Mouse (Mus musculus) MEL-GATA-1-ER (cell line): ENCODE measurements around the gene Macrod1.
A peak's percentile ranks its signal among the peaks of the same experiment; 100 is the strongest.

Experiments used
- DNase-seq: peaks from one replicate; pipeline ENCODE4 v3.0.0-alpha.2; 2012; ENCODE audit warnings: low read depth; ENCODE audit errors: extremely low read depth

The Macrod1 gene

DNA sequence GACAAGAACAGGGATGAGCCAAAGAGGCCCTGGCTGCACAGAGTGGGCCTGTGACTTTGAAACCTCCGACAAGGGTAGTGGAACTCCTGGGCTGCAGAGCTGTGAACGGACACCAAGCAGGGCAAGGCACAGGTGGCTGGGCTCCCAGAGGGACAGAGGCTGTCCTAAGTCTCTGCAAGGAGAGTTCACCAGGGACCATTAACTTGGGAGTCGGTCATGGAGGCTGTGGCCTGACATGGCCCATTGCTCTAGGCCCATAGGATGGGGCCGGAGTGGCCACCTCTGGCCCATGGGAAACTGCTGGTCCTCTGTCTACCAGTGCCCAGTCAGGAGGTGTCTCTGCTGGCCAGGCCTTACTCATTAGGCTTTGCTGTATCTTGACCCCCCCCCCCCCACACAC is 55.1 kb downstream of the Macrod1 start:
- no peak for DNase-seq

DNA sequence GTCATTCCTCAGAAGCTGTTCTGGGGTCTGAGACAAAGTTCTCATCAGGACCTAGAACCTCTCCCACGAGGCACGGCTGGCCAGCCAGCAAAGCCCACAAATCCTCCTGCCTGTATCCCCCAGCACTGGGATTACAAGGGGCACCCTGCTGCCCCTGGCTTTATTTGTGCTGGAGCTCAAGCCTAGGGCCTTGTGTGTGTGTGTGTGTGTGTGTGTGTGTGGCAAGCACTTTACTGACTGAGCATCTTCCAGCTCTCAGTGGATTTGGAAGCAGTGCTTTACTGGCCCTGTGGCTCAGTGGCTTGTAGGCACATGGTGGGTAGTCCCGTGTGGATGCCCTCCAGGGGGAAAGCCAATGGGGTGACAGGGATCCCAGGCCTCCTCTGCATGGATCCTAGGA is 56.0 kb downstream of the Macrod1 start:
- DNase-seq = no peak

DNA sequence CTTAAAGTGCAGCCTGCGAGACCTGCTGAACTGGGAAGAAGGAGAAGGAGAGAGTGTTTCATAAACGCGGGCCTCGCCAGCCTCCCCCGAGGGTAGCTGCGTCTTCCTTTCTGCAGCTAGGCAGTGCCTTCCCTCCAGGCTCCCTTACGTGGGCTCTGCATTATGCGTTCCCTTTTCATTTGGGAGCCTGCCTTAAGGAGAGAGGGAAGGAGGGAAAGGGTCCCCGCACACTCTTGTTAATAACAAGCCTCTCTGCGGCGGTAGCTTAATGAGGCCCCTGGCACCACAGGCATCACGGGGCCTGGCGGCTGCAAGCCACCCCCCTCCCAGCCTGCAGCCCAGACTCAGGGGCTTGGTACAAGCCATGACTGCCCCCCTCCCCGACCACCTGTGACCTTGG is 57.0 kb downstream of the Macrod1 start:
- DNase-seq = no peak

DNA sequence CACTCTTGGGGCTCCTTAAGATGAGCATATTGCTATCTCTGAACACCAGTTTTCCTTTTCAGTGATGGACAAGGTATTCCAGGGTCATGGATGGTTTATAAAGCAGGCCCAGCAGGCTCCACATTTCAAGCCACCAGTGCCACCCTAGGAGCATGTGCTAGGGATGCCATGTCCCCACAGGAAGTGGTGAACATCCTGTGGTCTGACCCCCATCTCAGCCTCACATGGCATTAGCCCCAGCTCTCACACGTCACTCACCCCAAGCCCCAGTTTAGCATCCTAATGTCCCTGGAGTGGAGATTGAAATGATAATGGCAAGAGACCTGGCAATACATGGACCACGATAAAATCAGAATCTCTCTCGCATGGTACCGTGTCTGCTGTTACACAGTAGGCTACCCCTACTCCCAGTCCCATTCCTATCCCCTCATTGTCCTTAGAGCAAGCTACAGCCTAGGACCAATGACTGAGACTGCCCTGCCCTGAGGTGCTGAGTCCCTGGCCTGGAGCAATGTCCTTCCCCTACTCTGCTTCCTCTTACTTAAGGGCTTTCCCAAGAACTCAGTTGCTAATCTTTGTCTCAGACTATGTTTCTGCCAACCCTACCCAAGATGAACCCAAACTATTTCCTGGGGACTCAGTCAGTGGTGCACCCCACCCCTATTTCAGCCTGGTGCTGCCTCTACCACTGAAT is 59.6 kb downstream of the Macrod1 start:
- DNase-seq = no peak

DNA sequence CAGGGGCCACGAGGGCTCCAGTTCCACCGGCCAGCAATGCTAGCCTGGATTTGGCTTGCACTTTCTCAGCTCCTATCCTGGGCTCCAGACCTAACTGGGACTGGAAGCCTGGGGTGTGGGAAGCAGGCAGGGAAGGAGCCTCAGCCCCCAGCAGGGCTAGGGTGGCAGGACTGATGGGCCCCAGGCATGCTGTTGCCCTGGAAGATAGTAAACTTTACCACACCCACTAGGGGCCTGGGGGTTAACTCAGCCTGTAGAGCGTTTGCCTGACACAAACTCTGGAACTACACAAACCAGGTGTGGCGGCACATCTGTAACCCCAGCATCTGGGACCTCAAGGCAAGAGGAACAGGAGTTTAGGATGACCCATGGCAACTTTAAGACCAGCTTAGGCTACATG is 60.5 kb downstream of the Macrod1 start:
- no peak for DNase-seq

DNA sequence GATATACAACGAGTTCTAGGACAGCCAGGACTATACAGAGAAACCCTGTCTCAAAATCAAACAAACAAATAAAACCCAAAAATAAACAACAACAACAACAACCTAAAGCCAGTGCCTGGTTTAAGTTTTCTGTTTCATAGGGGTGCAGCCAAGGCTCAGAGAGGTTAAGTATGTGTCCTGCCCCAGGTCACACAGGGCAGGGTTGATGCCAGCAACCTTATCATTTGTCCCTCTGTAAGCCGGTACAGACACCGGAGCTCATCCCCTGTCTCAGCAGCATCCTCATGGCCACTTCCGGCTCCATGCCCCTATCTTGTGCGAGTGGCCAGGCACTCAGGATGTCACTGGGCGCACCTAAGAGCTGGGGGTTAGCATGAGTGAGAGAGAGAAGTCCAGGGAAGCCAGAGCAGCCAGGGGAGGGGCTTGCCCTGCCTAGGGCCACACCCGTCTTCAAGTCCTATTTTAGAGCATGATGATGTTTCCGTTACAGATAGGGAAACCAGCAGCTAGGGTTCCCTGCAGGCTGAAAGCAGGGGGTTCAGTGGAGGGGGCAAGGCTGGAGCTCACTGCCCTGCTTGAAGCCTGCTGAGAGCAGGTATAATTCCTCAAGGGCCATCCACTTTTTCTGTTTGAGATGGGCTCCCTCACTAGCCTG is 61.2 kb downstream of the Macrod1 start:
- peak; percentile 74 for DNase-seq

DNA sequence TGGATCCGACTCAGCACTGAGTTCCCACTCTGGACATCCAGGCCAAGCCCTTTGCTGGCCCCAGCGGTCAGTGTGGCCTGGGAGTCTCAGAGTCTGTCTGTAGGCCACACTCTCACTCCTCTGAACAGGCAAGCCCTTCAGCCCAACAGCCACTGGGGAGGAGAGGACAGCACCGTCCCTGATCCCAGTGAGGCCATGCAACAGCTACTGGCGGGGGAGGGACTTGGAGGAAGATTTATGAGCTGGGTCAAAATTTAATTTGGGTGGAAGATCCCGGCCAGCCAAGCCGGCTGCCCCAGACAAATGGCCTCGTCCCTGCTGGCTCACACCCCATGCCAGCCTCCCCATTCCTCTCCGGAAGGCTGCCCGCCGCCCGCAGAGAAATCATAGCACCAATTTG is 64.6 kb downstream of the Macrod1 start:
- DNase-seq = no peak

DNA sequence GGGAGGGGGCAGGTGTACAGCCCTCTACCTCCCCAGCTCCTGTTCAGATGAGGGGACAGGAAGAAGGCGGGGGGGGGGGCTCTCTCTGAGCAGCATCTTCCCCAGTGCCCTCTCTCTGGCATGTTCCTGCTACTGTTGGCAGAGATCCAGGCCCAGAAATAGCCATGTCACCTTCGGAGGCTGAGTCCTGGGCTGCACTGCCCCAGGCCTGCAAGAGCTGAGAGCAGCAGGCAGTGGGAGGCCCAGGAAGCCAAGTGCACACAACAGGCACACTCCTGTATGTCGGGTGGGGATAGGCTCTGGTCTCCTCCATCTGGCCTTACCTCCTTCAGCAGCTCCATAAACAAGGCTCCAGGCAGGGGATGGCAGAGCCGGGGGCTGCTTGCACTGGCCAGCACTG is 65.7 kb downstream of the Macrod1 start:
- no peak for DNase-seq

DNA sequence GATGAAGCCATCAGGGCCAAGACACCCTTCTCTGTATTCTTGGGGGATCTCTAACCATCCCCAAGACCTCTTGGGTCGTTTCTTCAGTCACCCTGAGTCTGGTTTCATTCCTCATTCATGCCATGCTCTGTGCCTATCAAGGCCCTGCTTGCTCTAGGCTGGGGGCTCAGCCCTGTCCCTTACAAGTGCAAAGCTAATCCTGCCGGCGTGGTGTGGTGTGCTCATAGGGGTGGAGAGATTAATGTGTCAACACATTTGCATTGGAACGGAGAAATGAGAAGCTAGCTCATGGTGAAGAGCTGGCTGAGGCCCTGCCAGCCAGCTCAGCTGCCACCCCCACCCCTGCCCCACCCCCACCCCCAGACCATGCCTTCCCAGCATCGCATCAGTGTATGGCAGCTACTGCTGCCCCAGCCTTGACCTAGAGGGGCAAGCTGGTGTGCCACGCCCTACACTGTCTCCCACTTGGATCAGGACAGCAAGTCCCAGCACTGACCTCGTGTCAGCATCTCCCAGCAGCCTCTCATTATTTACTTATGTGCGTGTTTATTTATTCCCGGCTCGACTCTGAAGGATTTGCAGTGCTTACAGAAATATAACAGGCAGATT is 66.2 kb downstream of the Macrod1 start:
- DNase-seq = no peak

DNA sequence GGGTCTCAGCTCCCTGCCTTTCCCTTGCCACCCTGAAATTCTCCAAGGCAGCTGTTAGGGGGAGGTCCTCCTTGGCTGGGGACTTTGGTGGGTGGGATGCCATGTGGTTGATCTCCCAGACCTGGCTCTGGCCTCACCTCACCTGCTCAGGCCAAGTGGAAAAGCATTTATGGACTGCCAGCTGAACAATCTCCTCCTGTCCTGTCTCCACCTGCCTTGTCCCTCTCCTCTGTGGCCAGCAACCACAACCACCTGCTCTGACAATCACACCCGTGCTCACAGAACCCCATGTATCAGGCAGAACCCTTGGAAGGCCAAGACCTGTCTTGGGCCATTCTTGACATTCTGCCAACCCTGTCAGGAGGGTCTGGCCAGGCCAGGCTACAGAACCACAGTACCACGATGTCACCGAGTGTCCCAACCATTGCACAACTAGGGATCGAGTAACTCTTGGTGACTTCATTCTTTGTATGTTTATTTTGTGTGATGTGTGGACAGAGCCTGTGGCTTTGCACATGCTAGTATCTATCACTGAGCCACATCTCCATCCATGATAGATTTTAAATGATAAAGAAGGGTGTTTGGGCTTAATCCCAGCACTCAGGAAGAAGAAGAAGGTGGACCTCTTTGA is 69.0 kb downstream of the Macrod1 start:
- DNase-seq = no peak

DNA sequence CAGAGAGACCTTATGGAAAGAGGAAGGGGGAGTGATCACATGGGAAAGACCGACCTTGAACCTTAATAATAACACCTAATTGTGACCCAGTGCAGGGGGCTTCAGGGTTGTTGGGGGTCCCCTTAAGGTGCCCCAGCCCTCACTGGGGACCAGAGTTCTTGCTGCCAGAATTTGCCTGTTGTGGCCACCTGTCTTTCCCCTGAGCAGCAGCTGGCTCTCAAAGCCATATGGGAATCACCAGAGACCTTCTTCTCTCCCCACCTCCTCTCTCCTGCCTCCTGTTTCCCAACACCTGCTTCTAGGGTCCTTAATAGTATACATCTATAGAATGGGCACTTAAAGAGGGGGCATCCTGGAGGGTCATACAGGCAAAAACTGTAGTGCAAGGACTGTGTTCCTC is 69.6 kb downstream of the Macrod1 start:
- no peak for DNase-seq

DNA sequence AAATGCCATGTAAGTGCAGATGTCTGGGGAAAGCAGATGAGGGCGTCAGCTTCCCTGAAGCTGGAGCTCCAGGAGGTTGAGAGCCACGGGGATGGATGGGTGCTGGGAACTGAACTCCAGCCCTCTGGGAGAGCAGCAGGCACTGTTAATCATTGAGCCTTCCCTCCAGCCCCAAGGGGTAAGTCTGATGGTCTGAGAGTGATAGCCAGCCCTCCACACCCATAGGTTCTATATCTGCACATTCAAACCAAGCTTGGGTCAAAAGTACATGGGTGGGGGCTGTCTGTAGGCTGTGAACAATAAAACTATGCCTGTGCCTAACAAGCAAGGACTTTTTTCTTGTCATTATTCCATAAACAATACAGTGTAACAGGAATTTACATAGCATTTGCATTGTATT is 70.3 kb downstream of the Macrod1 start:
- DNase-seq = no peak

DNA sequence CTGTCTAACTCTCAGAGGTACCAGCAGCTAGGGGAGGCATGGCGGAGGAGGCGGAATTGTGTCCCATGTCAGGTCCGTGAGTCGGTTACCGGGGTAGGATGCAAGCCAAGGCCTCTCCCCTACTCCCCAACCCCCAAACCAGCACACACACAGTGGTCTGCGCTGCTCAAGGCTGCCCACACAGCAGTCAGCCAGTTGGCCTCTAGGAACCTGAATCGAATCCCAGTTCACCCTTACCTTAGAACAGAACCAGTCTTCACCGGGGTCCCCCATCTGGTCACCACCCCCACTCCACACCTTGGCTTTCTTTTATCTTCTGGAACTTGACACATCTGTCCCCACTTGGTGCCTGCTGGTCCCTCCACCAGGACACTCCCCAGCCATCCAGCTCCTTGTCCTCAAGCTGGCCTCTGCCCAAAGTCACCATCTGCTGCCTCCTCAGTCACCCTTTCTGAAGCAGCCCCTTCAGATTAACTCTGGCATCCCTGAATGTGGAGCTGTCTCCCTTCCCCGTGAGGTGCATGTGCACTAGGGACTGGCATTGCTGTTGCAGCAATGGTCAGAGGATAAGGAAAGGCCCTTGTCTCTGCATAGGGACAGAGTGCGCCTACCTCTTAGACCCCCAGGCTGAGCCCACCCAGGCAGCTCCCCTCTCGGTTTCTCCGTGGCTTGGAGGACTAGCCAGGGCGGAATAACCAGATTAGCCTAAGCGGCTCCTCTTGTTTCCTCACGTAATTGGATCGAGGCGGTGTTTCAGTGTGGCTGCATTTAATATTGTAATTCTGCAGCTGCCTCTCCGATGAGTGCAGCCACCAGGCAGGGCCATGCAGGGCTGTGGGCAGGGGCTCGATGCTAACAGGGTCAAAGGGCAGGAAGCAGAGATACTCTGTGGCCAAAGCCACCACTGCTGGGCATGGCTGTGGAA is 72.2 kb downstream of the Macrod1 start:
- DNase-seq = no peak

DNA sequence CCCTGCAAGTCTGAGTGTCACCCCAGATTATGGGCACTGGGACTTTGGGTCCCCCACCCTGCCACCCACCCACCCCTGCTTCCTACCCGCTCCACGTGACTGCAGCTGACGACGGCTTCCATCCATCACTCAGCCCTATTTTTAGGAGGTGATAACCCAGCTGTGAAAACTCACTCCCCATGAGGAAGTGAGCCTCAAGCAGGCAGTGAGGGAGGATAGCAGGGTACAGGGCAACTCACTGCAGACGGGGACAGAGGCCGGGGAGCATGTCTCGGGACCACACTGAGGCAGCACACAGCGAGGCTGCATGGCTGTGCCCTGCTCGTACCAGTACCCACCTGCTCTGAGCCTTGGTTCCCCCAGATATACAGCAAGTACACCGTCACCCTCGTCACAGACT is 73.7 kb downstream of the Macrod1 start:
- DNase-seq = no peak

DNA sequence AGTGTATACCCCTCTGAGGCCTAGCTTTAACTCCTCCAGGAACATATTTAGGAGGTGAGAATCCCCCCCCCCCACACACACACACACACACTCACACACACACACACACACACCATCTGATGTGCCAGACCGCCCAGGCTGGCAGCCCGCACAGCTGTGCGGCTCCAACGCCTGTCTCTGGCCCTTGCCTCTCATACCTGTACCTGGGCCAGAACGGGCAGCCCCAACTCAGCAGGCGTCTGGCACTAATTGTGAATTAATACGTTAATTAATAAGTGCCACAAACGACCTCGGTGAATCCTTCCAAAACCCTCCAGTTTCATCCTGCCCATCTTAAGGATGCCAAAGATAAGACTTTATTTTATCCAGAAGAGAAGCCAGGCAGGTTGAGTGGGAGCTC is 76.8 kb downstream of the Macrod1 start:
- no peak for DNase-seq

DNA sequence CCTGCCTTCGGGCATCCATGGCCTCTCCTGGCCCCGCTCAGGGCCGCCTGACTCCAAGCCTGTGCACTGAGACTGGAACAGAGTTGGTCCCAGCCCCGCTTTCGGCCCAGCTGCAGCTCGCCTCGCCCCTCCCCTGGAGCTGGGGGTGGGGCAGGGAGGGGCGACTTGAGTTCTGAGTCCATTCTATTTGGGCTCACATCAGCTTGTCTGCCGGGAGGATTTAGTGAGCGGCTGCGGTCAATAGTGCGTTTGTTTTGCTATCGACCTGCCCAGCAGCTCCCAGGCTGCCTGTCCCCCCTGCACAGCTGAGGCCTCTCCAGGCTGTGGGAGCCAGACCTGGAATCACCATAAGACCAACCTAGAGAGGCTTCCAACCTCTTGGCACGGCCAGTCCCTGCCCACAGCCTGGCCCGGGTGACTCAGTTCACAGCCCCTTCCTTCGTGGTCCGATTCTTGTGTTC is 78.1 kb downstream of the Macrod1 start:
- DNase-seq = no peak

DNA sequence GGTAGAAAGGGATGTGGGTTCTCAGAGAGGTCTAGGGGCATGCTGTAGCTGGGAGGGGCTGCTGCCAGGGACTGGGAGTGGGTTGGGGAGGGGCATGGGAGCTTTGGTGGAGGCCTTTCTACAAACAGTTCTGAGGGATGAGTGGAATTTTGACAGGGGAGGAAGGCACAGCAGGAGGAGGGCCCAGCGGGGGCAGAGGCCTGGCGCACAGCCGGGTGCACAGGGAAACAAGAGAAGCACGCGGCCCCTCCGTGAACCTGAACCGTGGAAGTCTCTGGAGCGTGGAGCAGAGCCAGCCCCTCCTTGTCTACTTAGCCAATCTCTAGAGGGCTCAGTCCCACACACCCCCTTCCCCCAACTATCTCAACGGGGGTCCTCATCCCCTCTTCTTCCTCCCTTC is 78.9 kb downstream of the Macrod1 start:
- DNase-seq = no peak

DNA sequence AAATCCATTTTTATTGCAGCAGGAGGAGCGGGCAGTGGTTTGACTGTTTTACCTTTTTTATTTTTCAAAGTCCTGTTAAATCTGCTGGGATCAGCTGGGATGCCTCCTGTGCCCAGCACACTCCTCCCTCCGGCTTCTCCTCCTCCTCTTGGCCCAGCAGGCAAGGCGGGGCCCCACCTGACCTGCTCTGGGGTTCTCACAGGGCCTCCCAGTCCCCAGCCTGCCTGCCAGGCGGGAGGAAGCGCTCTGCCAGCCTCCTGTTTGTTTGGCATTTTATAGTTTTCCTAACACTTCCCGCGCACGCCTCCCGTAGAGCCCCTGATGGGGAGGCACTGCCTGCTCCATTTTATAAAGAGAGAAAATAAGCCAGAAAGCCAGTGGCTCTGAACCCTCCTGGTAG is 79.4 kb downstream of the Macrod1 start:
- DNase-seq = no peak

DNA sequence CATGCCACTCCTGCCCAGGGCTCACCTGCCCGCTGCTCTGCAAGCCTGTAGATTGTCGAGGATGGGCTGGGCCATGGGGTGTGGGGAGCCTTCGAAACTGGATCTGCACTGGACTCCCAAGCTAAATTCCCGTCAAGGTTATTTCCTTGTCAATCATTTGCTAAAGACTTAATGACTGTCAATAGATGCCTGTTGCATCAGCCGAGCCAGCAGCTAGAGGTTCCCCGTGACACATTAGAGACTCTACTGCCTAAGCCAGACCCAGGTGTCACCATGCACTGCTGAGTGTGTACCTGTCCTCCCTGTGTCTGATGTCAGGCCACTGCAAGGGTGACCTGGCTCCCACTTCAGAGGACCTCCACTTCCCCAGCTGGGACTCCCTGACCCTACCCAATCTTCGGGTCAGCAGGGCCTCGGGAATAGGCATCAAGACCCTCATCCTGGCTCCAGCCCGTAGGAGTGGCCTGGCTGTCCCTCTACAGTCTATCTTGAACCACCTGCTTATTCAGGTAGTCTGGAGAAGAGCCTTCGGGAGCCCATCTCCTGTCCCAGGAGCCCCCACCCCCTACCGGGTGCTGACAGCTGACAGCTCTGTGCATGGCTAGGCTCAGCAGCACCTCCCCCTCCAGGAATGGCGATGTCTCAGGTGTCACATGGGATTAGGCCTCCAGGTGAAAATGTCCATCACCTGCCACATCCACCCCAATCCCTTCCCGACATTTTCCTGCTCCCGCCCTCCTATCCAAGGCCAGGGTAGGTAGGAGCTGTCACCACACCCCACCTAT is 80.3 kb downstream of the Macrod1 start:
- DNase-seq = no peak

DNA sequence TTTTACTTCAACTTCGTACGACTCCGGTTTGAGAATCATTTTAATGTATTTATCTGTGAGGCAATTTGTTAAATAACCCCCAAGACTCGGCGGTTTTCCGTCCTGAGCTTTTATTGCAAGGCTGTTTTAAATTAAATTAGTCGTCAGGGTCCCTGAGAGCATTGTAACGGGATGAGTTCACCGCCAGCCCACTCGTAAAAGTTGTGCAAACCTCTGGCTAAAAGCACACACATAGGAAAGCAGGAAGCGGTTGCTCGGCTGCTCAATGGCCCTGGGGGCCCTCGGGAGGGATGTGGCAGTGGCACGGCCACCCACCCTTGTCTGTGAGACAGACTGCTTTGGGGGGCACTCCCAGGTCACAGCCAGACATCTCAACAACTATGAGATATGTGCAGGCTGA is 81.7 kb downstream of the Macrod1 start:
- no peak for DNase-seq

DNA sequence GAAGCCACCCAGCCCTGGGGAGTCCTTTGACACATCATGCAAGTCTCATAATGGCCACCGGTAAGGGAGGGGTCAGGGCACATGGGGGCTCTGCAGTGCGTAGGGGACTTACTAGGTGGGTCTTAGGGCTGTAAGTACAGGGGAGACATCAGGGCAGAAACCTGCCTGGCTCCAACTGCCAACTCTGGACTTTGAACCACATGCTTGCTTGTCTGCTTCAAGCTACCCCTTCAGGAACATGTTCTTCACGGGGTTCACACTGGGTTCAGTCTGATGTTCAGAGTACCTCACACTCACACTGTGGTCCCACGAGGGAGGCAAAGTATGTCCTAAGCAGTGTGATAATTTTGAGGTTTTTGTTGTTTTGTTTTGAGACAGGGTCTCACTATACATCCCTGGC is 82.7 kb downstream of the Macrod1 start:
- DNase-seq = no peak
